Mouse (Mus musculus) heart, embryonic 15.5 days (tissue): ENCODE measurements around the gene Kcnk7. TPM values are rescaled to one million over a fixed set of nuclear protein-coding genes. Genes with fewer than 3 reads are reported as not detected.

ENCODE experiments used
- ATAC-seq: fragments of 200-750 bp; cut with Nextera tagmentation; replicated peaks from 2 replicates; pipeline ENCODE4 v1.8.0; 2017; ENCODE audit warnings: low read depth, moderate TSS enrichment; ENCODE audit not compliant: insufficient number of reproducible peaks, insufficient read depth, low FRiP score
- H3K27ac ChIP-seq: fragments of 300-500 bp; sonication (generic); 2 replicates; pipeline ENCODE4 v1.5.1; 2015; ENCODE audit warnings: mild to moderate bottlenecking, inconsistent platforms
- H3K27me3 ChIP-seq: fragments of 300-500 bp; sonication (generic); 2 replicates; pipeline ENCODE4 v1.6.1; 2015; ENCODE audit warnings: inconsistent platforms
- H3K36me3 ChIP-seq: fragments of 300-500 bp; sonication (generic); 2 replicates; pipeline ENCODE4 v1.6.1; 2015; ENCODE audit warnings: mild to moderate bottlenecking, inconsistent platforms
- H3K4me1 ChIP-seq: fragments of 300-500 bp; sonication (generic); replicated peaks from 2 replicates; pipeline ENCODE4 v1.6.1; 2015; ENCODE audit warnings: inconsistent platforms
- H3K4me2 ChIP-seq: fragments of 300-500 bp; sonication (generic); 2 replicates; pipeline ENCODE4 v1.6.1; 2015; ENCODE audit warnings: inconsistent platforms, mild to moderate bottlenecking, moderate library complexity
- H3K4me3 ChIP-seq: fragments of 300-500 bp; sonication (generic); 2 replicates; pipeline ENCODE4 v1.5.1; 2015; ENCODE audit warnings: mild to moderate bottlenecking, inconsistent platforms
- H3K9ac ChIP-seq: fragments of 300-500 bp; sonication (generic); 2 replicates; pipeline ENCODE4 v1.6.1; 2015; ENCODE audit warnings: mild to moderate bottlenecking, inconsistent platforms
- H3K9me3 ChIP-seq: fragments of 300-500 bp; sonication (generic); replicated peaks from 2 replicates; pipeline ENCODE4 v1.6.1; 2016; ENCODE audit warnings: inconsistent platforms
- WGBS: fragments of 180-500 bp; shearing (Covaris S2); methylation state at CpG from one replicate; pipeline ENCODE4 v1.1.7; 2015; ENCODE audit warnings: mixed read lengths; 5-methylcytosine and 5-hydroxymethylcytosine counted together
- polyA plus RNA-seq: library from polyadenylated mRNA; unstranded; fragments of >200 nt; fragmentation: Nextera tagmentation; extraction: Ambion mirVana; gene quantifications from 2 replicates; pipeline ENCODE4 v1.2.1, GENCODE M21; 2015

Kcnk7 gene
- polyA plus RNA-seq, 1 experiment from 2014 or later = 0.40 TPM

- no peak for ATAC-seq
Measured at GRCm38 (mm10) chr19:5691601-5692000, 12.6 kb upstream of the Kcnk7 start.

GRCm38 (mm10) chr19:5692086-5692912 lies 11.9 kb upstream of the Kcnk7 start:
- peaks cover 39% of the 10 kb centered on the region for H3K36me3 ChIP-seq

More at GRCm38 (mm10) chr19:5691601-5692000, 12.6 kb upstream of the Kcnk7 start:
- peak overlapping the region; percentile 97 for H3K27ac ChIP-seq
- peaks cover 32% of the 10 kb centered on the region for H3K36me3 ChIP-seq
- WGBS = 51% methylated on average over 5 of the region's 5 CpGs
- no peaks in the 10 kb centered on the region for H3K9me3 ChIP-seq
- H3K27me3 ChIP-seq = no peaks in the 10 kb centered on the region
- H3K4me3 ChIP-seq = peak overlapping the region; percentile 94
- peaks cover 57% of the 10 kb centered on the region for H3K4me1 ChIP-seq
- peak overlapping the region; percentile 92 for H3K9ac ChIP-seq
- H3K4me2 ChIP-seq = peak overlapping the region; percentile 98

GRCm38 (mm10) chr19:5692913-5693396 lies 11.2 kb upstream of the Kcnk7 start:
- Histone ChIP-seq H3K4me2 (peak overlapping the region; percentile 98), H3K4me3 (peak overlapping the region; percentile 94), H3K36me3 (peaks cover 45% of the 10 kb centered on the region), H3K9me3 (no peaks in the 10 kb centered on the region), H3K9ac (peak overlapping the region; percentile 92), H3K27me3 (no peaks in the 10 kb centered on the region), H3K4me1 (peaks cover 48% of the 10 kb centered on the region), H3K27ac (peak overlapping the region; percentile 97)
- 62% methylated on average over 10 of the region's 10 CpGs for WGBS
- ATAC-seq = no peak

More at GRCm38 (mm10) chr19:5692086-5692912, 11.9 kb upstream of the Kcnk7 start:
- Histone ChIP-seq H3K4me3 (peak overlapping the region; percentile 94), H3K9ac (peak overlapping the region; percentile 92), H3K27ac (peak overlapping the region; percentile 97), H3K4me2 (peak overlapping the region; percentile 98), H3K9me3 (no peaks in the 10 kb centered on the region), H3K4me1 (peaks cover 54% of the 10 kb centered on the region), H3K27me3 (no peaks in the 10 kb centered on the region)
- 55% methylated on average over 10 of the region's 10 CpGs for WGBS
- peak; percentile 9; the same call in 1 of the 2 replicates for ATAC-seq

- Histone ChIP-seq H3K4me1 (peaks cover 46% of the 10 kb centered on the region), H3K4me2 (peak overlapping the region; percentile 98), H3K27me3 (no peaks in the 10 kb centered on the region), H3K27ac (0 out of 2 replicates have a peak overlapping the region, but pooled peaks have one; percentile 97), H3K9ac (no peak overlapping the region), H3K36me3 (peaks cover 54% of the 10 kb centered on the region), H3K4me3 (peak overlapping the region; percentile 94), H3K9me3 (no peaks in the 10 kb centered on the region)
- ATAC-seq = no peak
- 78% methylated on average over 6 of the region's 6 CpGs for WGBS
Measured at GRCm38 (mm10) chr19:5693801-5694200, 10.4 kb upstream of the Kcnk7 start.

- Histone ChIP-seq H3K4me1 (peaks cover 35% of the 10 kb centered on the region), H3K36me3 (peaks cover 71% of the 10 kb centered on the region), H3K4me3 (no peak overlapping the region; the same call in 1 of the 2 replicates), H3K4me2 (peak overlapping the region; percentile 32; the same call in 1 of the 2 replicates), H3K9me3 (no peaks in the 10 kb centered on the region), H3K27me3 (no peaks in the 10 kb centered on the region), H3K27ac (no peak overlapping the region), H3K9ac (no peak overlapping the region)
- no peak for ATAC-seq
- WGBS = 47% methylated on average over 41 of the region's 41 CpGs
Measured at GRCm38 (mm10) chr19:5695849-5696462, 8.2 kb upstream of the Kcnk7 start.

- 37% methylated on average over 10 of the region's 10 CpGs for WGBS
- peak; percentile 58; the same call in 1 of the 2 replicates for ATAC-seq
- H3K36me3 ChIP-seq = peaks cover 66% of the 10 kb centered on the region
Measured at GRCm38 (mm10) chr19:5704801-5705571, 819 bp downstream of the Kcnk7 start.

GRCm38 (mm10) chr19:5710068-5710467 lies 5.9 kb downstream of the Kcnk7 start:
- Histone ChIP-seq H3K4me3 (no peak overlapping the region), H3K4me2 (no peak overlapping the region), H3K27me3 (no peaks in the 10 kb centered on the region), H3K9ac (no peak overlapping the region), H3K36me3 (peaks cover 81% of the 10 kb centered on the region), H3K9me3 (no peaks in the 10 kb centered on the region), H3K27ac (no peak overlapping the region), H3K4me1 (peaks cover 29% of the 10 kb centered on the region)
- ATAC-seq = no peak
- 93% methylated on average over 6 of the region's 6 CpGs for WGBS

More at GRCm38 (mm10) chr19:5704801-5705571, 819 bp downstream of the Kcnk7 start:
- H3K9me3 ChIP-seq = no peaks in the 10 kb centered on the region
- H3K27me3 ChIP-seq = no peaks in the 10 kb centered on the region
- H3K27ac ChIP-seq = peak overlapping the region; percentile 56
- no peak overlapping the region for H3K4me2 ChIP-seq
- no peak overlapping the region for H3K4me3 ChIP-seq
- H3K4me1 ChIP-seq = peaks cover 19% of the 10 kb centered on the region
- peak overlapping the region; percentile 24; the same call in 1 of the 2 replicates for H3K9ac ChIP-seq

- WGBS = 87% methylated on average over 8 of the region's 8 CpGs
- H3K4me2 ChIP-seq = no peak overlapping the region
- H3K9ac ChIP-seq = no peak overlapping the region
- H3K27ac ChIP-seq = no peak overlapping the region
- H3K9me3 ChIP-seq = no peaks in the 10 kb centered on the region
- H3K36me3 ChIP-seq = peaks cover 86% of the 10 kb centered on the region
- no peaks in the 10 kb centered on the region for H3K27me3 ChIP-seq
- peaks cover 25% of the 10 kb centered on the region for H3K4me1 ChIP-seq
- H3K4me3 ChIP-seq = no peak overlapping the region
- ATAC-seq = no peak
Measured at GRCm38 (mm10) chr19:5710581-5710980, 6.4 kb downstream of the Kcnk7 start.

GRCm38 (mm10) chr19:5711218-5711617 lies 7.1 kb downstream of the Kcnk7 start:
- Histone ChIP-seq H3K27me3 (no peaks in the 10 kb centered on the region), H3K9me3 (no peaks in the 10 kb centered on the region), H3K4me3 (no peak overlapping the region), H3K4me2 (no peak overlapping the region), H3K4me1 (peaks cover 23% of the 10 kb centered on the region), H3K36me3 (peaks cover 91% of the 10 kb centered on the region), H3K9ac (no peak overlapping the region), H3K27ac (no peak overlapping the region)
- 36% methylated on average over 3 of the region's 3 CpGs for WGBS
- ATAC-seq = no peak

- Histone ChIP-seq H3K27me3 (no peaks in the 10 kb centered on the region), H3K4me1 (peaks cover 29% of the 10 kb centered on the region), H3K27ac (no peak overlapping the region), H3K9ac (no peak overlapping the region), H3K9me3 (no peaks in the 10 kb centered on the region), H3K4me3 (no peak overlapping the region), H3K36me3 (peaks cover 91% of the 10 kb centered on the region), H3K4me2 (no peak overlapping the region)
- no peak for ATAC-seq
- WGBS = 88% methylated on average over 14 of the region's 14 CpGs
Measured at GRCm38 (mm10) chr19:5711907-5712460, 7.8 kb downstream of the Kcnk7 start.
